Mouse (Mus musculus) urinary bladder, postnatal 36 days (tissue): ENCODE measurements around the gene Gm28998.
"Not testable (repeated sequence)": the region's sequence is repeated elsewhere in the genome, so short reads cannot be mapped to it uniquely, and the experiment has no call there.

Source experiments
- DNase-seq, 2 experiments: peaks; one replicate each; pipeline ENCODE4 v3.0.0; 2022; ENCODE audit warnings: low spot score in 2 of 2, mixed read lengths in 1 of 2

Gene Gm28998

GRCm38 (mm10) chrY:7253487-7253886 lies at the start of gene Gm28998:
Gm28998 (plus strand) TSS chrY:7253787.
- DNase-seq = not testable (repeated sequence)
